ENCODE assay signal across 8 mouse cellular contexts in the genomic region with DNA sequence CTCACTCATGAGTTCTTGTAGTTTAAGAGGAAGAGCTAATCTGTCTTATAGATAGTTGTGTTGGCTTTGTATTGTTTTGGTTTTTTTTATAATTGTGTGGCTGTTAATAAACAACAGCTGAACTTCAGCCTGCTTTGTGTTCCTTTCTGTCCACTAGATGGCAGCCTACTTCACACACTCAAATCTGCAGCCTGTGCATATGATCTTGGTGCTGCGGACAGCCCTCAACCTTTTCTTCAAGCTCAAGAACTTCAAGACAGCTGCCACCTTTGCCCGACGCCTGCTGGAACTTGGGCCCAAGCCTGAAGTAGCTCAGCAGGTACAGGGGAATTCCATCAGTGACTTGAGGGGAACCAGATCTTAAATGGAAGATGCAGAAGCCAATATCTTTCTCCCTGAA. TPM values are rescaled to one million over a fixed set of nuclear protein-coding genes. Genes with fewer than 3 reads are reported as not detected.
DNase-seq lines count a peak whose midpoint lies in the region; ATAC-seq and TF ChIP-seq lines count a peak whose summit lies in the region.

No protein-coding gene starts in this region.

- no peak overlapping the region for H3K9ac ChIP-seq in midbrain, embryonic 11.5 days (ENCODE audit: low read length)
- H3K9ac ChIP-seq in midbrain, embryonic 15.5 days = no peak overlapping the region
- H3K9ac ChIP-seq in forebrain, embryonic 16.5 days (replicated peaks; ENCODE audit: low read depth, low read length) = no peak overlapping the region
- H3K9ac ChIP-seq in neural tube, embryonic 15.5 days (replicated peaks) = no peak overlapping the region

- no peaks in the 10 kb centered on the region for H3K27me3 ChIP-seq in midbrain, embryonic 11.5 days (ENCODE audit: control insufficient read depth, insufficient read depth, low read length)
- H3K27me3 ChIP-seq in midbrain, embryonic 15.5 days (replicated peaks) = no peaks in the 10 kb centered on the region
- H3K27me3 ChIP-seq in cerebellum, adult 2 months (ENCODE audit: control insufficient read depth, insufficient read depth, low read length) = no peaks in the 10 kb centered on the region
- no peaks in the 10 kb centered on the region for H3K27me3 ChIP-seq in forebrain, embryonic 16.5 days (replicated peaks; ENCODE audit: control insufficient read depth, insufficient read depth, low read length)
- no peaks in the 10 kb centered on the region for H3K27me3 ChIP-seq in neural tube, embryonic 15.5 days (replicated peaks)

- H3K4me1 ChIP-seq in midbrain, embryonic 11.5 days (ENCODE audit: control insufficient read depth, insufficient read depth, low read length) = no peaks in the 10 kb centered on the region
- H3K4me1 ChIP-seq in midbrain, embryonic 15.5 days = no peaks in the 10 kb centered on the region
- no peaks in the 10 kb centered on the region for H3K4me1 ChIP-seq in cerebellum, adult 2 months (ENCODE audit: control insufficient read depth, insufficient read depth, low read length)
- H3K4me1 ChIP-seq in forebrain, embryonic 16.5 days (replicated peaks; ENCODE audit: control insufficient read depth, insufficient read depth, low read length) = no peaks in the 10 kb centered on the region
- H3K4me1 ChIP-seq in neural tube, embryonic 15.5 days = no peaks in the 10 kb centered on the region

- peaks cover 40% of the 10 kb centered on the region for H3K36me3 ChIP-seq in midbrain, embryonic 11.5 days (ENCODE audit: control insufficient read depth, insufficient read depth, low read length)
- H3K36me3 ChIP-seq in midbrain, embryonic 15.5 days (replicated peaks) = peaks cover 81% of the 10 kb centered on the region
- peaks cover 71% of the 10 kb centered on the region for H3K36me3 ChIP-seq in forebrain, embryonic 16.5 days (ENCODE audit: control insufficient read depth, insufficient read depth)
- peaks cover 89% of the 10 kb centered on the region for H3K36me3 ChIP-seq in neural tube, embryonic 15.5 days

- TF ChIP-seq POLR2A in cerebellum, adult 2 months (IDR thresholded peaks at IDR 0.05; ENCODE audit: borderline replicate concordance, insufficient read depth, low read length) = no peak

- H3K4me3 ChIP-seq in midbrain, embryonic 11.5 days (ENCODE audit: low read depth, low read length) = no peak overlapping the region
- no peak overlapping the region for H3K4me3 ChIP-seq in midbrain, embryonic 15.5 days
- H3K4me3 ChIP-seq in cerebellum, adult 2 months (replicated peaks; ENCODE audit: insufficient read depth, low read depth, low read length) = no peak overlapping the region
- no peak overlapping the region for H3K4me3 ChIP-seq in forebrain, embryonic 16.5 days (replicated peaks; ENCODE audit: low read length)
- no peak overlapping the region for H3K4me3 ChIP-seq in neural tube, embryonic 15.5 days (replicated peaks)

- H3K4me2 ChIP-seq in midbrain, embryonic 11.5 days = no peak overlapping the region
- no peak overlapping the region for H3K4me2 ChIP-seq in midbrain, embryonic 15.5 days
- no peak overlapping the region for H3K4me2 ChIP-seq in forebrain, embryonic 16.5 days (ENCODE audit: low read length)
- H3K4me2 ChIP-seq in neural tube, embryonic 15.5 days = no peak overlapping the region

- DNase-seq in midbrain, embryonic 11.5 days (ENCODE audit: low spot score, missing footprints) = peak; percentile 92
- DNase-seq in MN1 (ENCODE audit: low spot score) = peak; percentile 81
- peak; percentile 34 to 63 for DNase-seq in cerebellum, adult 2 months
- DNase-seq in kidney, postnatal 4 days = peak; percentile 26 to 65

- no peak overlapping the region for H3K27ac ChIP-seq in midbrain, embryonic 11.5 days (ENCODE audit: low read depth, low read length)
- H3K27ac ChIP-seq in midbrain, embryonic 15.5 days = no peak overlapping the region
- H3K27ac ChIP-seq in cerebellum, adult 2 months (ENCODE audit: insufficient read depth, low read length) = no peak overlapping the region
- no peak overlapping the region for H3K27ac ChIP-seq in forebrain, embryonic 16.5 days (ENCODE audit: low read length)
- no peak overlapping the region for H3K27ac ChIP-seq in neural tube, embryonic 15.5 days (replicated peaks)

- H3K9me3 ChIP-seq in midbrain, embryonic 11.5 days (ENCODE audit: control insufficient read depth, low read length) = no peaks in the 10 kb centered on the region
- H3K9me3 ChIP-seq in midbrain, embryonic 15.5 days = no peaks in the 10 kb centered on the region
- H3K9me3 ChIP-seq in forebrain, embryonic 16.5 days (ENCODE audit: control insufficient read depth, low read length) = no peaks in the 10 kb centered on the region
- no peaks in the 10 kb centered on the region for H3K9me3 ChIP-seq in neural tube, embryonic 15.5 days (replicated peaks)

- WGBS in midbrain, embryonic 11.5 days = 60% methylated on average over 3 of the region's 3 CpGs
- 36% methylated on average over 3 of the region's 3 CpGs for WGBS in midbrain, embryonic 15.5 days
- 9% methylated on average over 3 of the region's 3 CpGs for WGBS in cerebellum, adult 2 months
- 35% methylated on average over 3 of the region's 3 CpGs for WGBS in forebrain, embryonic 16.5 days
- WGBS in neural tube, embryonic 15.5 days = 53% methylated on average over 3 of the region's 3 CpGs

- peak; percentile 72 for TF ChIP-seq CTCF in cerebellum, adult 2 months (IDR thresholded peaks at IDR 0.05; ENCODE audit: borderline replicate concordance, insufficient read depth, low read depth, low read length)

- ATAC-seq in midbrain, embryonic 11.5 days (ENCODE audit: low FRiP score) = 0 out of 2 replicates have a peak, but pooled peaks have one; percentile 55
- no peak for ATAC-seq in midbrain, embryonic 15.5 days (replicated peaks)
- peak; percentile 68 for ATAC-seq in forebrain, embryonic 16.5 days
- ATAC-seq in neutrophil, adult 5-6 weeks (ENCODE audit: extremely low read depth, insufficient number of reproducible peaks, low FRiP score, poor library complexity, severe bottlenecking) = peak; percentile 67; the same call in 1 of the 2 replicates
- ATAC-seq in neural tube, embryonic 15.5 days (ENCODE audit: low FRiP score) = no peak; the same call in 1 of the 2 replicates

RNA-seq across cellular contexts. Expression of a gene that starts 6.8 kb away (rescaled TPM):
- polyA plus RNA-seq in midbrain, embryonic 11.5 days (2014; fragmentation: Nextera tagmentation; extraction: Ambion mirVana) = 152 and 153 TPM in 2 replicates
- 165 and 168 TPM in 2 replicates for polyA plus RNA-seq in midbrain, embryonic 15.5 days (2015; fragmentation: Nextera tagmentation; extraction: Ambion mirVana)
- polyA plus RNA-seq in cerebellum, adult 2 months (2012; rRNA removed) = 107 and 108 TPM in 2 replicates
- 155 and 157 TPM in 2 replicates for polyA plus RNA-seq in forebrain, embryonic 16.5 days (2015; fragmentation: Nextera tagmentation; extraction: Ambion mirVana)
- total RNA-seq in neutrophil, adult 5-6 weeks (2017) = 41.4 and 52.2 TPM in 2 replicates
- 154 and 162 TPM in 2 replicates for polyA plus RNA-seq in neural tube, embryonic 15.5 days (2015; fragmentation: Nextera tagmentation; extraction: Ambion mirVana)

RNA-seq across cellular contexts. Expression of a gene that starts 28.2 kb away (rescaled TPM):
- polyA plus RNA-seq in midbrain, embryonic 11.5 days (2014; fragmentation: Nextera tagmentation; extraction: Ambion mirVana) = 93.9 and 100.0 TPM in 2 replicates
- polyA plus RNA-seq in midbrain, embryonic 15.5 days (2015; fragmentation: Nextera tagmentation; extraction: Ambion mirVana) = 93.0 and 94.7 TPM in 2 replicates
- 118 and 121 TPM in 2 replicates for polyA plus RNA-seq in cerebellum, adult 2 months (2012; rRNA removed)
- 106 and 107 TPM in 2 replicates for polyA plus RNA-seq in forebrain, embryonic 16.5 days (2015; fragmentation: Nextera tagmentation; extraction: Ambion mirVana)
- total RNA-seq in neutrophil, adult 5-6 weeks (2017) = 185 and 197 TPM in 2 replicates
- 84.5 and 93.4 TPM in 2 replicates for polyA plus RNA-seq in neural tube, embryonic 15.5 days (2015; fragmentation: Nextera tagmentation; extraction: Ambion mirVana)

RNA-seq across cellular contexts. Expression of a gene that starts 37.1 kb away (rescaled TPM):
- polyA plus RNA-seq in midbrain, embryonic 11.5 days (2014; fragmentation: Nextera tagmentation; extraction: Ambion mirVana) = 107 and 108 TPM in 2 replicates
- polyA plus RNA-seq in midbrain, embryonic 15.5 days (2015; fragmentation: Nextera tagmentation; extraction: Ambion mirVana) = 116 and 122 TPM in 2 replicates
- polyA plus RNA-seq in cerebellum, adult 2 months (2012; rRNA removed) = 84.3 and 89.3 TPM in 2 replicates
- 108 and 112 TPM in 2 replicates for polyA plus RNA-seq in forebrain, embryonic 16.5 days (2015; fragmentation: Nextera tagmentation; extraction: Ambion mirVana)
- total RNA-seq in neutrophil, adult 5-6 weeks (2017) = 59.1 and 61.8 TPM in 2 replicates
- 100 and 109 TPM in 2 replicates for polyA plus RNA-seq in neural tube, embryonic 15.5 days (2015; fragmentation: Nextera tagmentation; extraction: Ambion mirVana)

RNA-seq across cellular contexts. Expression of a gene that starts 37.4 kb away (rescaled TPM):
- polyA plus RNA-seq in midbrain, embryonic 11.5 days (2014; fragmentation: Nextera tagmentation; extraction: Ambion mirVana) = 178 and 194 TPM in 2 replicates
- polyA plus RNA-seq in midbrain, embryonic 15.5 days (2015; fragmentation: Nextera tagmentation; extraction: Ambion mirVana) = 199 and 209 TPM in 2 replicates
- polyA plus RNA-seq in cerebellum, adult 2 months (2012; rRNA removed) = 125 and 131 TPM in 2 replicates
- 235 and 242 TPM in 2 replicates for polyA plus RNA-seq in forebrain, embryonic 16.5 days (2015; fragmentation: Nextera tagmentation; extraction: Ambion mirVana)
- total RNA-seq in neutrophil, adult 5-6 weeks (2017) = 148 and 152 TPM in 2 replicates
- polyA plus RNA-seq in neural tube, embryonic 15.5 days (2015; fragmentation: Nextera tagmentation; extraction: Ambion mirVana) = 174 and 182 TPM in 2 replicates

Comparison
In these comparisons a context has a peak if more than half of its experiments do, and no peak if none do; other contexts are left out.
1. ATAC-seq: peak in midbrain, embryonic 11.5 days (single experiment), forebrain, embryonic 16.5 days (single experiment) and neutrophil, adult 5-6 weeks (single experiment); none in midbrain, embryonic 15.5 days (single experiment) and neural tube, embryonic 15.5 days (single experiment).
2. Peak in every context shown above with its lines, with median percentiles within 50 percentile points of each other: DNase-seq.